Comparison of ENCODE assay signal across 8 mouse cellular contexts in the genomic region with DNA sequence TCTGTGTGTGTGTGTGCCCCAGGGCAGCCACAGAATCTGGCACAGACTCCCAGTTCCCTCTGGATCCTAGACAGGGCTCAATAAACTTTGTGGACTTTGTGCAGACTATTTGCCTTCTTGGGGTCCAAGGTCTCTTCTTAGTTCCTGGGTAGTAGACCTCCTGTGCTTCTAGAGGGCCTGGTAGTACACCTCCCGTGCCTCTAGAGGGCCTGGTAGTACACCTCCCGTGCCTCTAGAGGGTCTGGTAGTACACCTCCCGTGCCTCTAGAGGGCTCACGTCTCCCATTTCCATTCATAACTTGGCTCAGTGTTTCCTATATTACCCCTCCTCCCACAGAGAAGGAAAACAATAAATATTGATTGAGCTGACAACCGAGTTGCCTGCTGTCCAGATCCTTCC. TPM values are rescaled to one million over a fixed set of nuclear protein-coding genes. Genes with fewer than 3 reads are reported as not detected.
DNase-seq lines count a peak whose midpoint lies in the region; ATAC-seq lines count a peak whose summit lies in the region.

No protein-coding gene starts in this region.

- H3K9me3 ChIP-seq in liver, embryonic 11.5 days (ENCODE audit: control insufficient read depth, low read length) = no peaks in the 10 kb centered on the region
- H3K9me3 ChIP-seq in intestine, embryonic 16.5 days (ENCODE audit: control insufficient read depth, low read length) = no peaks in the 10 kb centered on the region

- WGBS in liver, embryonic 11.5 days = 38% methylated on average over 5 of the region's 5 CpGs
- 24% methylated on average over 5 of the region's 5 CpGs for WGBS in intestine, embryonic 16.5 days

- no peak for ATAC-seq in CD4-positive, CD25-positive, alpha-beta regulatory T cell, adult 4 months
- no peak for ATAC-seq in liver, embryonic 11.5 days (replicated peaks; ENCODE audit: low FRiP score)
- peak; percentile 92 for ATAC-seq in intestine, embryonic 16.5 days
- ATAC-seq in inflammation-experienced regulatory T-cells, adult 6 months = no peak

- H3K27ac ChIP-seq in liver, embryonic 11.5 days (ENCODE audit: low read depth, low read length) = no peak overlapping the region
- H3K27ac ChIP-seq in intestine, embryonic 16.5 days (ENCODE audit: low read length) = no peak overlapping the region

- peak; percentile 71 for DNase-seq in CD4-positive, CD25-positive, alpha-beta regulatory T cell, adult 2 months (ENCODE audit: low read depth, low spot score)
- DNase-seq in liver (peak; percentile 35), adipocyte (ENCODE audit: low spot score) (peak; percentile 71)
- no peak for DNase-seq in liver, embryonic 11.5 days (ENCODE audit: low spot score)
- peak; percentile 53 to 71 for DNase-seq in lung, postnatal 4 days

- H3K4me1 ChIP-seq in liver, embryonic 11.5 days (replicated peaks; ENCODE audit: control insufficient read depth, insufficient read depth, low read length) = no peaks in the 10 kb centered on the region
- H3K4me1 ChIP-seq in intestine, embryonic 16.5 days (ENCODE audit: control insufficient read depth, insufficient read depth, low read length) = no peaks in the 10 kb centered on the region

- no peaks in the 10 kb centered on the region for H3K27me3 ChIP-seq in liver, embryonic 11.5 days (replicated peaks; ENCODE audit: control insufficient read depth, insufficient read depth, low read length)
- H3K27me3 ChIP-seq in intestine, embryonic 16.5 days (replicated peaks; ENCODE audit: control insufficient read depth, insufficient read depth, low read length) = no peaks in the 10 kb centered on the region

- no peak overlapping the region for H3K4me3 ChIP-seq in liver, embryonic 11.5 days (ENCODE audit: low read depth, low read length)
- H3K4me3 ChIP-seq in intestine, embryonic 16.5 days (ENCODE audit: low read length) = no peak overlapping the region

- no peak overlapping the region for H3K9ac ChIP-seq in liver, embryonic 11.5 days (ENCODE audit: low read depth, low read length)
- no peak overlapping the region for H3K9ac ChIP-seq in intestine, embryonic 16.5 days (ENCODE audit: low read depth, low read length)

- no peaks in the 10 kb centered on the region for H3K36me3 ChIP-seq in liver, embryonic 11.5 days (ENCODE audit: control insufficient read depth, insufficient read depth, low read length)
- no peaks in the 10 kb centered on the region for H3K36me3 ChIP-seq in intestine, embryonic 16.5 days (ENCODE audit: control insufficient read depth, insufficient read depth, low read length)

- H3K4me2 ChIP-seq in liver, embryonic 11.5 days = no peak overlapping the region
- H3K4me2 ChIP-seq in intestine, embryonic 16.5 days (ENCODE audit: low read depth, low read length) = no peak overlapping the region

RNA-seq across cellular contexts. Expression of a gene that starts 4.9 kb away (rescaled TPM):
- polyA plus RNA-seq in CD4-positive, CD25-positive, alpha-beta regulatory T cell, adult 4 months (2017; shearing (Covaris generic)) = not detected
- polyA plus RNA-seq in liver, embryonic 11.5 days (2014; fragmentation: Nextera tagmentation; extraction: Ambion mirVana) = 0.17 TPM in 1 of 2 replicates, not detected in the other
- 0.10 TPM in 2 replicates for polyA plus RNA-seq in intestine, embryonic 16.5 days (2015; fragmentation: Nextera tagmentation; extraction: Ambion mirVana)
- polyA plus RNA-seq in inflammation-experienced regulatory T-cells, adult 6 months (2017; shearing (Covaris generic)) = not detected

RNA-seq across cellular contexts. Expression of a gene that starts 10.4 kb away (rescaled TPM):
- not detected for polyA plus RNA-seq in CD4-positive, CD25-positive, alpha-beta regulatory T cell, adult 4 months (2017; shearing (Covaris generic))
- not detected in 2 replicates for polyA plus RNA-seq in liver, embryonic 11.5 days (2014; fragmentation: Nextera tagmentation; extraction: Ambion mirVana)
- polyA plus RNA-seq in intestine, embryonic 16.5 days (2015; fragmentation: Nextera tagmentation; extraction: Ambion mirVana) = not detected in 2 replicates
- polyA plus RNA-seq in inflammation-experienced regulatory T-cells, adult 6 months (2017; shearing (Covaris generic)) = not detected

RNA-seq across cellular contexts. Expression of a gene that starts 23.8 kb away (rescaled TPM):
- polyA plus RNA-seq in CD4-positive, CD25-positive, alpha-beta regulatory T cell, adult 4 months (2017; shearing (Covaris generic)) = under 1 TPM in 1 of 2 experiments, not detected in 1; 0.65 TPM
- 0.69 TPM in 1 of 2 replicates, not detected in the other for polyA plus RNA-seq in liver, embryonic 11.5 days (2014; fragmentation: Nextera tagmentation; extraction: Ambion mirVana)
- 0.66 and 0.81 TPM in 2 replicates for polyA plus RNA-seq in intestine, embryonic 16.5 days (2015; fragmentation: Nextera tagmentation; extraction: Ambion mirVana)
- under 1 TPM in 1 of 3 experiments, not detected in 2; 0.73 TPM for polyA plus RNA-seq in inflammation-experienced regulatory T-cells, adult 6 months (2017; shearing (Covaris generic))

RNA-seq across cellular contexts. Expression of a gene that starts 39.9 kb away (rescaled TPM):
- polyA plus RNA-seq in CD4-positive, CD25-positive, alpha-beta regulatory T cell, adult 4 months (2017; shearing (Covaris generic)) = 1 to 10 TPM; 5.5 to 7.6 TPM
- 13.4 and 14.2 TPM in 2 replicates for polyA plus RNA-seq in liver, embryonic 11.5 days (2014; fragmentation: Nextera tagmentation; extraction: Ambion mirVana)
- 12.5 and 15.7 TPM in 2 replicates for polyA plus RNA-seq in intestine, embryonic 16.5 days (2015; fragmentation: Nextera tagmentation; extraction: Ambion mirVana)
- polyA plus RNA-seq in inflammation-experienced regulatory T-cells, adult 6 months (2017; shearing (Covaris generic)) = 1 to 10 TPM; 4.8 to 7.1 (median 6.0) TPM

RNA-seq across cellular contexts. Expression of a gene that starts 40.2 kb away (rescaled TPM):
- 10 to 100 TPM; 17.1 to 22.0 TPM for polyA plus RNA-seq in CD4-positive, CD25-positive, alpha-beta regulatory T cell, adult 4 months (2017; shearing (Covaris generic))
- polyA plus RNA-seq in liver, embryonic 11.5 days (2014; fragmentation: Nextera tagmentation; extraction: Ambion mirVana) = 37.3 and 41.2 TPM in 2 replicates
- polyA plus RNA-seq in intestine, embryonic 16.5 days (2015; fragmentation: Nextera tagmentation; extraction: Ambion mirVana) = 57.7 and 68.3 TPM in 2 replicates
- polyA plus RNA-seq in inflammation-experienced regulatory T-cells, adult 6 months (2017; shearing (Covaris generic)) = 10 to 100 TPM; 16.6 to 68.4 (median 21.5) TPM
